Mouse (Mus musculus): ENCODE results near the gene Psen2.

Psen2 gene

GRCm38 (mm10) chr1:180197956-180198355, 65.3 kb downstream of the Psen2 start:
- DNase-seq (ENCODE audit: low spot score), result no peak

GRCm38 (mm10) chr1:180196508-180196907, 66.7 kb downstream of the Psen2 start:
- DNase-seq (ENCODE audit: low spot score), result no peak

GRCm38 (mm10) chr1:180195703-180196381, 67.4 kb downstream of the Psen2 start:
- peak; percentile 96 for DNase-seq (ENCODE audit: low spot score)

GRCm38 (mm10) chr1:180194781-180195471, 68.3 kb downstream of the Psen2 start:
- no peak for DNase-seq (ENCODE audit: low spot score)

- no peak for DNase-seq (ENCODE audit: low spot score)
These were observed 69.2 kb downstream of the Psen2 start for GRCm38 (mm10) chr1:180194048-180194447.

GRCm38 (mm10) chr1:180193391-180193935, 69.8 kb downstream of the Psen2 start:
- no peak for DNase-seq (ENCODE audit: low spot score)

GRCm38 (mm10) chr1:180192866-180193265, 70.4 kb downstream of the Psen2 start:
- DNase-seq (ENCODE audit: low spot score), result no peak

GRCm38 (mm10) chr1:180191651-180192220, 71.5 kb downstream of the Psen2 start:
- no peak for DNase-seq (ENCODE audit: low spot score)

GRCm38 (mm10) chr1:180191112-180191511, 72.1 kb downstream of the Psen2 start:
- no peak for DNase-seq (ENCODE audit: low spot score)

- no peak for DNase-seq (ENCODE audit: low spot score)
These were observed 74.3 kb downstream of the Psen2 start for GRCm38 (mm10) chr1:180188951-180189350.

GRCm38 (mm10) chr1:180186371-180186770, 76.9 kb downstream of the Psen2 start:
- no peak for DNase-seq (ENCODE audit: low spot score)

- no peak for DNase-seq (ENCODE audit: low spot score)
These were observed 77.4 kb downstream of the Psen2 start for GRCm38 (mm10) chr1:180185877-180186276.

- no peak for DNase-seq (ENCODE audit: low spot score)
These were observed 78.5 kb downstream of the Psen2 start for GRCm38 (mm10) chr1:180184768-180185167.

- no peak for DNase-seq (ENCODE audit: low spot score)
These were observed 79.6 kb downstream of the Psen2 start for GRCm38 (mm10) chr1:180183525-180184159.

GRCm38 (mm10) chr1:180182731-180183130, 80.5 kb downstream of the Psen2 start:
- no peak for DNase-seq (ENCODE audit: low spot score)

- DNase-seq (ENCODE audit: low spot score), result no peak
These were observed 81.3 kb downstream of the Psen2 start for GRCm38 (mm10) chr1:180181966-180182319.

GRCm38 (mm10) chr1:180181304-180181965, 81.8 kb downstream of the Psen2 start:
- no peak for DNase-seq (ENCODE audit: low spot score)

GRCm38 (mm10) chr1:180179840-180180239, 83.4 kb downstream of the Psen2 start:
- DNase-seq (ENCODE audit: low spot score), result no peak

- DNase-seq (ENCODE audit: low spot score), result no peak
These were observed 84.1 kb downstream of the Psen2 start for GRCm38 (mm10) chr1:180179100-180179499.

- no peak for DNase-seq (ENCODE audit: low spot score)
These were observed 84.9 kb downstream of the Psen2 start for GRCm38 (mm10) chr1:180178340-180178739.

Data from spleen, adult 12 weeks (tissue).